Mouse (Mus musculus): Measurements from ENCODE around the gene D13Ertd608e.
"Not testable (repeated sequence)": the region's sequence is repeated elsewhere in the genome, so short reads cannot be mapped to it uniquely, and the experiment has no call there.

The D13Ertd608e gene

GRCm38 (mm10) chr13:119835320-119836056 lies at the start of gene D13Ertd608e:
D13Ertd608e (plus strand) TSS chr13:119836006.
- peak; percentile 17 to 24 for DNase-seq

GRCm38 (mm10) chr13:119789851-119790717 lies 45.7 kb upstream of the D13Ertd608e start:
- DNase-seq = peak; percentile 67 to 83

GRCm38 (mm10) chr13:119790761-119791579 lies 44.8 kb upstream of the D13Ertd608e start, which contains the start of gene Zfp131:
Zfp131 (minus strand) TSS chr13:119790889.
- peak; percentile 96 for DNase-seq

GRCm38 (mm10) chr13:119791580-119792135 lies 44.1 kb upstream of the D13Ertd608e start:
- DNase-seq = peak in 1 of 2 experiments; percentile 15

GRCm38 (mm10) chr13:119792791-119793404 lies 42.9 kb upstream of the D13Ertd608e start:
- DNase-seq = no peak

GRCm38 (mm10) chr13:119797656-119798055 lies 38.1 kb upstream of the D13Ertd608e start:
- no peak for DNase-seq

- no peak for DNase-seq
Measured at GRCm38 (mm10) chr13:119808937-119809336, 26.9 kb upstream of the D13Ertd608e start.

GRCm38 (mm10) chr13:119810031-119810430 lies 25.8 kb upstream of the D13Ertd608e start:
- no peak for DNase-seq

GRCm38 (mm10) chr13:119816798-119817197 lies 19.0 kb upstream of the D13Ertd608e start:
- no peak for DNase-seq

GRCm38 (mm10) chr13:119817579-119818206 lies 18.1 kb upstream of the D13Ertd608e start:
- no peak for DNase-seq

GRCm38 (mm10) chr13:119830116-119830515 lies 5.7 kb upstream of the D13Ertd608e start, which contains the start of gene AF067063:
AF067063 (minus strand) TSS chr13:119830216.
- not testable (repeated sequence) for DNase-seq

GRCm38 (mm10) chr13:119836324-119836811 lies 562 bp downstream of the D13Ertd608e start:
- peak; percentile 24 to 46 for DNase-seq

- peak; percentile 74 to 76 for DNase-seq
Measured at GRCm38 (mm10) chr13:119837719-119838337, 2.0 kb downstream of the D13Ertd608e start.

GRCm38 (mm10) chr13:119839982-119840381 lies 4.2 kb downstream of the D13Ertd608e start:
- not testable (repeated sequence) for DNase-seq

GRCm38 (mm10) chr13:119862399-119862798 lies 26.6 kb downstream of the D13Ertd608e start:
- DNase-seq = not testable (repeated sequence)

GRCm38 (mm10) chr13:119864395-119864999 lies 28.7 kb downstream of the D13Ertd608e start:
- not testable (repeated sequence) for DNase-seq

GRCm38 (mm10) chr13:119886896-119887295 lies 51.1 kb downstream of the D13Ertd608e start:
- not testable (repeated sequence) for DNase-seq

GRCm38 (mm10) chr13:119894685-119895084 lies 58.9 kb downstream of the D13Ertd608e start, which contains the start of gene Tcstv1:
Tcstv1 (minus strand) TSS chr13:119894785.
- not testable (repeated sequence) for DNase-seq

Data from cerebellum, adult 18-20 months (tissue).